Mouse (Mus musculus): ENCODE data around the gene Mast1. TPM values are rescaled to one million over a fixed set of nuclear protein-coding genes. Genes with fewer than 3 reads are reported as not detected.

Mast1 gene
- polyA plus RNA-seq, 1 experiment from 2014 or later = 3.8 TPM

GRCm38 (mm10) chr8:84889141-84889540, 48.0 kb downstream of the Mast1 start:
- Histone ChIP-seq H3K9me3 (no peaks in the 10 kb centered on the region), H3K27me3 (ENCODE audit: poor library complexity, severe bottlenecking) (no peaks in the 10 kb centered on the region), H3K27ac (no peak overlapping the region), H3K4me1 (peaks cover 20% of the 10 kb centered on the region), H3K4me3 (no peak overlapping the region), H3K36me3 (replicated peaks) (peaks cover 69% of the 10 kb centered on the region)
- DNase-seq (ENCODE audit: extremely low spot score, low spot score) = no peak
- 97% methylated on average over 1 of the region's 1 CpGs for WGBS

- Histone ChIP-seq H3K4me3 (no peak overlapping the region), H3K36me3 (replicated peaks) (peaks cover 73% of the 10 kb centered on the region), H3K27ac (no peak overlapping the region), H3K27me3 (ENCODE audit: poor library complexity, severe bottlenecking) (no peaks in the 10 kb centered on the region), H3K9me3 (no peaks in the 10 kb centered on the region), H3K4me1 (peaks cover 12% of the 10 kb centered on the region)
- WGBS = 94% methylated on average over 3 of the region's 3 CpGs
- DNase-seq (ENCODE audit: extremely low spot score, low spot score) = no peak
Measured at GRCm38 (mm10) chr8:84888280-84888679, 48.9 kb downstream of the Mast1 start.

- peaks cover 52% of the 10 kb centered on the region for H3K36me3 ChIP-seq (replicated peaks)
- H3K9me3 ChIP-seq = no peaks in the 10 kb centered on the region
- no peak overlapping the region for H3K27ac ChIP-seq
- DNase-seq (ENCODE audit: extremely low spot score, low spot score) = no peak
- WGBS = 89% methylated on average over 4 of the region's 4 CpGs
- H3K4me3 ChIP-seq = no peak overlapping the region
- H3K27me3 ChIP-seq (ENCODE audit: poor library complexity, severe bottlenecking) = no peaks in the 10 kb centered on the region
- no peaks in the 10 kb centered on the region for H3K4me1 ChIP-seq
Measured at GRCm38 (mm10) chr8:84884728-84885127, 52.4 kb downstream of the Mast1 start.

GRCm38 (mm10) chr8:84878915-84879314, 58.2 kb downstream of the Mast1 start:
- peaks cover 14% of the 10 kb centered on the region for H3K36me3 ChIP-seq (replicated peaks)
- 81% methylated on average over 1 of the region's 1 CpGs for WGBS
- H3K27ac ChIP-seq = no peak overlapping the region
- no peaks in the 10 kb centered on the region; the same call in 1 of the 2 replicates for H3K27me3 ChIP-seq (ENCODE audit: poor library complexity, severe bottlenecking)
- DNase-seq (ENCODE audit: extremely low spot score, low spot score) = no peak
- no peaks in the 10 kb centered on the region for H3K4me1 ChIP-seq
- H3K9me3 ChIP-seq = no peaks in the 10 kb centered on the region
- H3K4me3 ChIP-seq = no peak overlapping the region

- 89% methylated on average over 3 of the region's 3 CpGs for WGBS
- Histone ChIP-seq H3K27me3 (ENCODE audit: poor library complexity, severe bottlenecking) (peaks cover 12% of the 10 kb centered on the region), H3K4me1 (peaks cover 11% of the 10 kb centered on the region), H3K36me3 (replicated peaks) (peaks cover 7% of the 10 kb centered on the region; the same call in 1 of the 2 replicates), H3K27ac (no peak overlapping the region), H3K9me3 (no peaks in the 10 kb centered on the region), H3K4me3 (no peak overlapping the region)
- DNase-seq (ENCODE audit: extremely low spot score, low spot score) = no peak
Measured at GRCm38 (mm10) chr8:84877297-84878035, 59.7 kb downstream of the Mast1 start.

GRCm38 (mm10) chr8:84874339-84874738, 62.8 kb downstream of the Mast1 start:
- WGBS = 90% methylated on average over 3 of the region's 3 CpGs
- peaks cover 19% of the 10 kb centered on the region for H3K27me3 ChIP-seq (ENCODE audit: poor library complexity, severe bottlenecking)
- DNase-seq (ENCODE audit: extremely low spot score, low spot score) = no peak
- peaks cover 12% of the 10 kb centered on the region for H3K36me3 ChIP-seq (replicated peaks)
- no peak overlapping the region for H3K4me3 ChIP-seq
- H3K4me1 ChIP-seq = peaks cover 20% of the 10 kb centered on the region
- no peak overlapping the region for H3K27ac ChIP-seq
- no peaks in the 10 kb centered on the region for H3K9me3 ChIP-seq

- no peak for DNase-seq (ENCODE audit: extremely low spot score, low spot score)
- 67% methylated on average over 4 of the region's 4 CpGs for WGBS
- H3K27ac ChIP-seq = peak overlapping the region; percentile 81; the same call in 1 of the 2 replicates
Measured at GRCm38 (mm10) chr8:84873016-84873415, 64.1 kb downstream of the Mast1 start.

GRCm38 (mm10) chr8:84872309-84872965, 64.7 kb downstream of the Mast1 start:
- peaks cover 20% of the 10 kb centered on the region for H3K4me1 ChIP-seq
- no peaks in the 10 kb centered on the region for H3K9me3 ChIP-seq
- H3K4me3 ChIP-seq = peak overlapping the region; percentile 57
- peak overlapping the region; percentile 81 for H3K27ac ChIP-seq
- H3K27me3 ChIP-seq (ENCODE audit: poor library complexity, severe bottlenecking) = peaks cover 19% of the 10 kb centered on the region
- peaks cover 28% of the 10 kb centered on the region for H3K36me3 ChIP-seq (replicated peaks)
- WGBS = 4% methylated on average over 54 of the region's 54 CpGs
- DNase-seq (ENCODE audit: extremely low spot score, low spot score) = peak; percentile 51

More at GRCm38 (mm10) chr8:84873016-84873415, 64.1 kb downstream of the Mast1 start:
- Histone ChIP-seq H3K4me1 (peaks cover 20% of the 10 kb centered on the region), H3K27me3 (ENCODE audit: poor library complexity, severe bottlenecking) (peaks cover 19% of the 10 kb centered on the region), H3K4me3 (peak overlapping the region; percentile 57), H3K36me3 (replicated peaks) (peaks cover 26% of the 10 kb centered on the region), H3K9me3 (no peaks in the 10 kb centered on the region)

- peak; percentile 76 for DNase-seq (ENCODE audit: extremely low spot score, low spot score)
- H3K4me3 ChIP-seq = peak within 1 kb of the TSS; percentile 57
- no peaks in the 10 kb centered on the region for H3K9me3 ChIP-seq
- peaks cover 19% of the 10 kb centered on the region for H3K27me3 ChIP-seq (ENCODE audit: poor library complexity, severe bottlenecking)
- peak within 1 kb of the TSS; percentile 81 for H3K27ac ChIP-seq
- H3K4me1 ChIP-seq = peaks cover 20% of the 10 kb centered on the region
- WGBS = 16% methylated on average over 46 of the region's 46 CpGs
- peaks cover 35% of the 10 kb centered on the region for H3K36me3 ChIP-seq (replicated peaks)
Measured at GRCm38 (mm10) chr8:84871376-84872308, 65.5 kb downstream of the Mast1 start, which contains the start of gene Syce2. TSS of gene Syce2 (plus strand) at chr8:84872111.

Small RNAs within 50 kb of the gene (microRNA-seq; reads per million reads assigned to microRNA genes)
- gene Gm24197 (not detected), gene Mir7069 (2.4 reads per million)

Other genes with a start within 250 kb of the Mast1 start
- gene Nacc1, start 249.5 kb downstream of the Mast1 start, polyA plus RNA-seq (2016; fragmentation: Nextera tagmentation; extraction: Ambion mirVana) = 31.3 and 31.5 TPM in 2 replicates
- gene Lyl1, start 235.9 kb downstream of the Mast1 start, polyA plus RNA-seq (2016; fragmentation: Nextera tagmentation; extraction: Ambion mirVana) = 4.9 and 5.8 TPM in 2 replicates
- gene G430095P16Rik, start 214.4 kb downstream of the Mast1 start, polyA plus RNA-seq (2016; fragmentation: Nextera tagmentation; extraction: Ambion mirVana) = 1.3 and 2.1 TPM in 2 replicates
- 0.46 and 1.8 TPM in 2 replicates for gene Nfix, start 137.0 kb downstream of the Mast1 start, polyA plus RNA-seq (2016; fragmentation: Nextera tagmentation; extraction: Ambion mirVana)
- 2.9 and 3.5 TPM in 2 replicates for gene Dand5, start 114.5 kb downstream of the Mast1 start, polyA plus RNA-seq (2016; fragmentation: Nextera tagmentation; extraction: Ambion mirVana)
- gene Gadd45gip1, start 105.8 kb downstream of the Mast1 start, polyA plus RNA-seq (2016; fragmentation: Nextera tagmentation; extraction: Ambion mirVana) = 49.1 and 49.6 TPM in 2 replicates
- gene Rad23a, start 96.7 kb downstream of the Mast1 start, polyA plus RNA-seq (2016; fragmentation: Nextera tagmentation; extraction: Ambion mirVana) = 130 and 137 TPM in 2 replicates
- gene Calr, start 90.4 kb downstream of the Mast1 start, polyA plus RNA-seq (2016; fragmentation: Nextera tagmentation; extraction: Ambion mirVana) = 735 and 764 TPM in 2 replicates
- gene Farsa, start 80.4 kb downstream of the Mast1 start, polyA plus RNA-seq (2016; fragmentation: Nextera tagmentation; extraction: Ambion mirVana) = 143 and 144 TPM in 2 replicates
- gene Syce2, start 65.2 kb downstream of the Mast1 start, polyA plus RNA-seq (2016; fragmentation: Nextera tagmentation; extraction: Ambion mirVana) = 91.1 and 92.7 TPM in 2 replicates
- gene Gcdh, start 43.4 kb downstream of the Mast1 start, polyA plus RNA-seq (2016; fragmentation: Nextera tagmentation; extraction: Ambion mirVana) = 44.6 and 49.6 TPM in 2 replicates
- gene Klf1, start 35.4 kb downstream of the Mast1 start, polyA plus RNA-seq (2016; fragmentation: Nextera tagmentation; extraction: Ambion mirVana) = 18.3 and 24.3 TPM in 2 replicates
- gene Dnase2a, start 28.8 kb downstream of the Mast1 start, polyA plus RNA-seq (2016; fragmentation: Nextera tagmentation; extraction: Ambion mirVana) = 7.9 and 9.2 TPM in 2 replicates
- 1.3 and 1.8 TPM in 2 replicates for gene Rtbdn, start 9.6 kb upstream of the Mast1 start, polyA plus RNA-seq (2016; fragmentation: Nextera tagmentation; extraction: Ambion mirVana)
- gene Gm49661, start 32.1 kb upstream of the Mast1 start, polyA plus RNA-seq (2016; fragmentation: Nextera tagmentation; extraction: Ambion mirVana) = not detected in 2 replicates
- 1,199 and 1,255 TPM in 2 replicates for gene Prdx2, start 32.2 kb upstream of the Mast1 start, polyA plus RNA-seq (2016; fragmentation: Nextera tagmentation; extraction: Ambion mirVana)
- 163 and 173 TPM in 2 replicates for gene Rnaseh2a, start 32.4 kb upstream of the Mast1 start, polyA plus RNA-seq (2016; fragmentation: Nextera tagmentation; extraction: Ambion mirVana)
- 3.8 and 4.0 TPM in 2 replicates for gene Junb, start 41.4 kb upstream of the Mast1 start, polyA plus RNA-seq (2016; fragmentation: Nextera tagmentation; extraction: Ambion mirVana)
- gene Hook2, start 53.2 kb upstream of the Mast1 start, polyA plus RNA-seq (2016; fragmentation: Nextera tagmentation; extraction: Ambion mirVana) = 18.3 and 19.0 TPM in 2 replicates
- not detected in 2 replicates for gene Best2, start 77.2 kb upstream of the Mast1 start, polyA plus RNA-seq (2016; fragmentation: Nextera tagmentation; extraction: Ambion mirVana)
- gene Asna1, start 87.9 kb upstream of the Mast1 start, polyA plus RNA-seq (2016; fragmentation: Nextera tagmentation; extraction: Ambion mirVana) = 164 and 166 TPM in 2 replicates
- gene Trir, start 89.5 kb upstream of the Mast1 start, polyA plus RNA-seq (2016; fragmentation: Nextera tagmentation; extraction: Ambion mirVana) = 123 and 142 TPM in 2 replicates
- gene Tnpo2, start 99.6 kb upstream of the Mast1 start, polyA plus RNA-seq (2016; fragmentation: Nextera tagmentation; extraction: Ambion mirVana) = 31.5 and 33.2 TPM in 2 replicates
- 22.9 and 26.3 TPM in 2 replicates for gene Fbxw9, start 122.7 kb upstream of the Mast1 start, polyA plus RNA-seq (2016; fragmentation: Nextera tagmentation; extraction: Ambion mirVana)
- gene Gm5741, start 130.6 kb upstream of the Mast1 start, polyA plus RNA-seq (2016; fragmentation: Nextera tagmentation; extraction: Ambion mirVana) = not detected in 2 replicates
- gene Dhps, start 134.4 kb upstream of the Mast1 start, polyA plus RNA-seq (2016; fragmentation: Nextera tagmentation; extraction: Ambion mirVana) = 67.2 and 68.5 TPM in 2 replicates
- 139 and 142 TPM in 2 replicates for gene Wdr83os, start 143.4 kb upstream of the Mast1 start, polyA plus RNA-seq (2016; fragmentation: Nextera tagmentation; extraction: Ambion mirVana)
- gene Wdr83, start 143.9 kb upstream of the Mast1 start, polyA plus RNA-seq (2016; fragmentation: Nextera tagmentation; extraction: Ambion mirVana) = 58.4 and 63.3 TPM in 2 replicates
- 21.9 and 24.1 TPM in 2 replicates for gene Man2b1, start 145.9 kb upstream of the Mast1 start, polyA plus RNA-seq (2016; fragmentation: Nextera tagmentation; extraction: Ambion mirVana)
- 1.3 and 1.9 TPM in 2 replicates for gene Zfp791, start 185.7 kb upstream of the Mast1 start, polyA plus RNA-seq (2016; fragmentation: Nextera tagmentation; extraction: Ambion mirVana)
- gene Cks1brt, start 214.6 kb upstream of the Mast1 start, polyA plus RNA-seq (2016; fragmentation: Nextera tagmentation; extraction: Ambion mirVana) = not detected in 2 replicates